Mouse (Mus musculus) C2C12 (cell line): ENCODE results near the gene Pcdh8.

Experiments
- CTCF ChIP-seq: IDR thresholded peaks from one replicate; pipeline ENCODE4 v1.5.1; 2011; ENCODE audit not compliant: control insufficient read depth, insufficient read depth, insufficient read length
- MAX ChIP-seq: IDR thresholded peaks from one replicate; pipeline ENCODE4 v1.6.1; 2011; ENCODE audit warnings: mild to moderate bottlenecking, control low read depth
- MYOD1 ChIP-seq: IDR thresholded peaks from one replicate; pipeline ENCODE4 v1.6.1; 2011; ENCODE audit warnings: low read depth; ENCODE audit not compliant: control insufficient read depth, insufficient read length
- USF1 ChIP-seq: IDR thresholded peaks from one replicate; pipeline ENCODE4 v1.6.1; 2011; ENCODE audit warnings: low read depth, mild to moderate bottlenecking, control low read depth, moderate library complexity

DNA sequence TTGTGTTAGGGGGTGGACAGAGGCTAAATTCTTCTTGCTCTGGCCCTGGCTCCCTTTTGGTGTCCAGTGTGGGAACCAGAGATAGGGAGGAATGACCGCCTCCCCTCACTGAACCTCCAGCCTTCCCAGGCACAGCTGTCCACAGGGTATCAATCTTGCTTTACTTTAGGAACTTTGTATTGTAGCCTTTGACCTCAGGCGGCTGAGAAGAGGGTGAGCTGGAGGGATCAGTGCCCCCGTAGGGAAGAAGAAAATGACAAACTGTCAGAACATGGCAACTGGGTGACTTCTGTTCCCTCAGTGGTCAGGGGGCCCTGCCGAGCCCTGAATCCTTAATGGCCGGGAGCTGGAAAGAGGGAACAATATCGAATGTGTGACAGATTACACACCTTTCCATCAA is 9.2 kb upstream of the Pcdh8 start:
- no peak for TF ChIP-seq CTCF
- no peak for TF ChIP-seq MAX
- TF ChIP-seq USF1 = no peak
- TF ChIP-seq MYOD1 = no peak
